Mouse (Mus musculus): ENCODE data around the gene Nfkbib.

Gene Nfkbib

GRCm38 (mm10) chr7:28769414-28769958 lies 2.2 kb upstream of the Nfkbib start:
- no peak for DNase-seq (ENCODE audit: low spot score in 2 of 2)

DNA sequence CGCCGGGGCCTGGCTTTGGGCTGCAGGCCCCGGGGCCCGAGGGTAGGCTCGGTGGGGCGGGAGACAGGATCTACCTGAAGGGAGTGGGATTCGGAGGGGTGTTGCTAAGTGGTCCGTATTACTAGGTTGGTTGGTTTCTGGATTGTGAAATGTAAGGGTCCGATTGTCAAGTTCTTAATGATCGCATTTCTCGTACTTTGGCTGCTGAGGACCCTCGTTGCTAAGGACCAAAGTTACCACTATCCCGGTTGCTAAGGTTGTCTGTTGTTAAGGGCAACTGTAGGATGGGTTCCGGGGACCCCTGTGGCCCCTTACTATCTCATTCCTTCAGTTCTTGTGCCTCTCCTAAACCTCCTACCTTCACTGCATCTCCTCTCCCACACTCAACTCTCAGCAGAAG lies 402 bp downstream of the Nfkbib start:
- DNase-seq (ENCODE audit: low spot score in 2 of 2), result no peak

DNA sequence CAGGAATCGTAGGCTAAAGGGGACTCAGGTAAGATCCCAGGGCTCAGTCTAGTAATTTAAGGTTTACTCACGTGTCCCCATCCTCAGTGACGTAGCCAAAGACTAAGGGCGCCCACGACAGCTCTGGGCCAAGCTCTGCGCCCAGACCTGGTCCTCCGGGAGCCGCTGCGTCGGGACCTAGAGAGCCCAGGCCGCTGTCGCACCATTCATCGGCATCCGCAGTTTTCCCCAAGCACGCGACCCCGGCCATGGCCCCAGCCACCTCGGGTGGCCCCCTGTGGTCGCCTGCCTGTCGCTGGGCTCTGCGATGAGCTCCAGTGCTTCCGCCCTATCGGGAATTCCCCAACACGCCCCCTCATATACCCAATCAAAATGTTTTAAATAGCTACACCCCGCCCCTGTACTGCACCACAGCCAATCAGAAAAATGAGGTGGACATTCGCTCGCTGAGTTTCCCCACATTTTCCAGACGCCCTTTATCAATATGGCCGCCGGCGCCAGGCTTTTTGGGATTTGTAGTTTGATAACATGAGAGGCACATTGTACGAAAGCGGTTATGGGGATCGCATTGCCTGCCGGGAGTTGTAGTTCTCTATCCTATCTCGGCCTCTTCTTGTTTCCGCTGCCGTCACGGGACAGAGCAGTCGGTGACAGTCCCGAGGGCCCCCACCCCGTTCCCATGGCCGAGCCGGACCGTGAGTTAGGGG lies 986 bp downstream of the Nfkbib start, which contains the start of gene Sirt2:
Gene Sirt2 (plus strand): TSS at position 563 of the 707 bp plus-strand sequence.
- peak; percentile 99 for DNase-seq (ENCODE audit: low spot score in 2 of 2)

DNA sequence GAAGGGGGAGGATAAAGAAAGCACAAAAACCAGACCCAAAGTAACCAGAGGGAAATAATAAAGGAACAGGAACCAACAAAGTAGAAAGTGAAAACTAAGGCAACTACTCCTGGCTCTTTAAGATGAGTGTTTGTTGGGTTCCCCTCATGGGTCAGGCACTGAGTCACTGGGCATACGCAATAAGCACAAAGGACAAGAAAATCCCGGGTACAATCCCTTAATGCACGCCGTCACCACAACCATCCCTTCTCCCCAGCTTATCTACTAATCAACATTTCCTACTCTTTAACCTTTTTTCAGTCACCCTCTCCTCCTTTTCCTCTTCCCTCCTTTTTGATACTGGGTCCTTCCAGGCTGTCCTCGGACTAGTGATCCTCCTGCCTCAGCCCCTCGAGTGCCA lies 2.1 kb downstream of the Nfkbib start:
- no peak for DNase-seq (ENCODE audit: low spot score in 2 of 2)

DNA sequence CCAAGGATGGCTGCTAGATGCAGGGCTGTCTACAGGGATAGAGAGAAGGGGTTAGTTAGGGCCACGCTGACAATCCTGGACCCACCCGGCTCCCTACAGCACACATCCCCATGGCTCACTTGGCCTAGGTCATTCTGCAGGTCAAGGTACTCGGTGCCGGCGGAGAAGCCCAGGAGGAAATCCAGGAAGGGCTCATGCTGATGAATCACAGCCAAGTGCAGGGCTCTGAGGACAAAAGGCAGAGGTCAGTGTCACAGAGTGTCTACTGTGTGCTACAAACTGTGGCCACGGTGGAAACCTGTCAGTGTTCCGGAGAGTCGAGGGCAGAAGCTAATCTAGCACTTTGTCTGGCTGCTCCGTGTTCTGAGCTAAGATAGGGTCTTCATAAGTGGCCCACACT lies 5.4 kb downstream of the Nfkbib start:
- no peak for DNase-seq (ENCODE audit: low spot score in 2 of 2)

GRCm38 (mm10) chr7:28758623-28759022 lies 8.7 kb downstream of the Nfkbib start:
- DNase-seq (ENCODE audit: low spot score in 2 of 2), result no peak

DNA sequence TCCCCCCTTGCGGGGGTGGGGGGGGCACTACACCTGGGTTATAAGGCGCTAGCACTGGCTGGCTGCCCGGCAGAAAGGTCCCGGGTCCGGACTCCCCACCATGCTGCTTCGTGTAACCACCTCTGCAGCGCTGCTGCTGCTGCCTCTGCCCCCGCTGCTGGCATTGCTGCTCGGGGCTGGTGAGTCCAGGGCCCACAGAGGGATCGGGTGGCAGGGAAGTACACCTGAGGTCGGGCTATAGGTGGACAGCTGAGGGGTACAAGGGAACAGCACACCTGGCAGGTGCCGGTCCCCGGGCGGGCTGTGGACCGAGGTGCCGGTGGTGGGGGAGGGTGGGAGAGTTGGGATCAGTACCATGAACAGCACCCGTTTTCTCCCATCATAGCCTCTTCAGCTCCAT lies 11.2 kb downstream of the Nfkbib start, which contains the start of gene Ccer2:
Gene Ccer2 (plus strand): TSS at position 96 of the 400 bp plus-strand sequence.
- no peak for DNase-seq (ENCODE audit: low spot score in 2 of 2)

GRCm38 (mm10) chr7:28749935-28750334 lies 17.4 kb downstream of the Nfkbib start:
- DNase-seq (ENCODE audit: low spot score in 2 of 2), result no peak

DNA sequence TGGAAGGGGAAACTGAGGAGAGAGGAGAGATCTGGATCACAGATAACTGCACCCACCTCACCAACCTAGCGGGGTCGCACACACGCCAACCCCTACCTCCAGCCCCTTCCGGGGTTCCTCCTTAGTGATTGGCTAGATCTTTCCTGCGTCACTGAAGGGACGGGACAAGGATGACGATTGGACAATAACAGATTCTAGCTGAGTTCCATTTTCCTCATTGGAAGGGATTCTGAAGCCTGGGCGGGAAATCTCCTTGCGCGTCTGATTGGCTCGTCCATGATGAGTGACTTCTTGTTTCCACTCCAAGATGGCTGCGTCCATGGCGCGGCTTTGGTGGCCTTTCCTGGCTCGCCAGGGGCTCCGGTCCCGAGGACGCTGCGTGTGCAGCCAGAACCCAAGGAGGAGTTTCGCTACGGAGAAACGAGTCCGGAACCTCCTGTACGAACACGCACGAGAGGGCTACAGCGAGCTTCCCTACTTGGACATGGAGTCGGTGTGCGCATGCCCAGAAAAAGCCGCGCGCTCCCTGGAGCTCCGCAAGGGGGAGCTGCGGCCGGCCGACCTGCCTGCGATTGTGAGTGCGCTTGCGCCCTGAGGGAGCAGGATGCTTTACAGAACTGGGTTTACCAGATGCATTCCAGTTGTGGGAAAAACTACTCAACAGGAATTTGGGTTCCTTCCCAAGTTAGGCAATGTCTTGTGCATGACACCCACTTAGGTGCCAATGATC lies 25.4 kb downstream of the Nfkbib start, which contains the start of the genes Mrps12 and Sars2:
Gene Mrps12 (minus strand): TSS at position 112 of the 730 bp plus-strand sequence.
Gene Sars2 (plus strand): TSS at position 284 of the 730 bp plus-strand sequence.
- DNase-seq (ENCODE audit: low spot score in 2 of 2), result peak; percentile 96 to 98

DNA sequence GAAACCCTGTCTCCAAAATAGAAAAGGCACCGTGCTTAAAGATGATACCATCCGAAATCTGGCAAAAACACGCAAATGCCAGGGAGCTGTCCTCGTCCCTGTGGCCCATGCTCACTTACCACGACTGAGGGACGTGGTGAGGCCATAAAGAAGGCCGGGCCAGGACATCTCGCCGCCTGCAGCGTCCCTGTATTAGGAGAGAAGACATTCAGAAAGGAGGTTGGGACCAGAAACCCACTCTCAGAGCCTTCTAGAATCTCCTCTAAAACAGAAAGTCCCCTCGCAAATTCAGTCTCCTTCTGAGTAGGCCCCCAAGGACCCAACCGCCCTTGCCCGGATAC lies 26.0 kb downstream of the Nfkbib start:
- no peak for DNase-seq (ENCODE audit: low spot score in 2 of 2)

DNA sequence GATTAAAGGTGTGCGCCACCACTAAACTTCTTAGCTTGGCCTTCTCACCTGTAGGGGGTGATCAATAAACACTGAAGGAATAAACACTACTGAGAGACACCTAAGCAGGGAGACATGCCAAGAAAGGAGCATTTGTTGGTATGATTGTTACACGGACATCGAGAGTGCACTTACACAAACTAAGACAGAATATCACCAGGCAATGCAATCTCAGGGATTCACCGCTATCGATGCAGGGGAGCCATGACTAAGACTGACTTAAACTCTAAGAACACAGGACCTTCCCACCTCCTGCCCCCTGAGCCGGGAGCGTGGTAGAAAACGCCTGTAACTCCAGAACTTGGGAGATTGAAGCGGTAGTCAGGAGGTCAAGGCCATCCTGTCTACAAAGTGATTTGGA lies 26.4 kb downstream of the Nfkbib start:
- DNase-seq (ENCODE audit: low spot score in 2 of 2), result no peak

GRCm38 (mm10) chr7:28739829-28740228 lies 27.5 kb downstream of the Nfkbib start:
- no peak for DNase-seq (ENCODE audit: low spot score in 2 of 2)

DNA sequence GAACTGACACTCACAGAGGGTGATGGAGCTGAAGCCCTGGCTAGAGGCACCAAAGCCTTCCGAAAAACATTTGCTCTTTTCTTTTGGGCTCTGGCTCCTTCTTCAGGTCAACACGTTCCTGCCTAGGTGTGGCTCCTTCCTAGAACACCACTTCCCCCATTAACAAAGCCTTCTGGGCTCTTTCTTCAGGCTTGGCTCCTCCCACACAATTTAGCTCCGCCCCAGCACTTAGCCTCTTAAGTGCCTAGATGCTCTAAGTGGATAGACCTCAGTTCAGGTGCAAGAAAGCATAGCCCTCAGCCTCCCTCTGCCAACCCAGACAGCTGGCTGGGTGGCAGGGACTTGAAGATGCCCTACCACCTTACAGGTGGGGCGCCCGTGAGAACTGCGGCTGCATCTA lies 31.6 kb downstream of the Nfkbib start:
- DNase-seq (ENCODE audit: low spot score in 2 of 2), result no peak

GRCm38 (mm10) chr7:28733211-28733610 lies 34.1 kb downstream of the Nfkbib start:
- DNase-seq (ENCODE audit: low spot score in 2 of 2), result no peak

DNA sequence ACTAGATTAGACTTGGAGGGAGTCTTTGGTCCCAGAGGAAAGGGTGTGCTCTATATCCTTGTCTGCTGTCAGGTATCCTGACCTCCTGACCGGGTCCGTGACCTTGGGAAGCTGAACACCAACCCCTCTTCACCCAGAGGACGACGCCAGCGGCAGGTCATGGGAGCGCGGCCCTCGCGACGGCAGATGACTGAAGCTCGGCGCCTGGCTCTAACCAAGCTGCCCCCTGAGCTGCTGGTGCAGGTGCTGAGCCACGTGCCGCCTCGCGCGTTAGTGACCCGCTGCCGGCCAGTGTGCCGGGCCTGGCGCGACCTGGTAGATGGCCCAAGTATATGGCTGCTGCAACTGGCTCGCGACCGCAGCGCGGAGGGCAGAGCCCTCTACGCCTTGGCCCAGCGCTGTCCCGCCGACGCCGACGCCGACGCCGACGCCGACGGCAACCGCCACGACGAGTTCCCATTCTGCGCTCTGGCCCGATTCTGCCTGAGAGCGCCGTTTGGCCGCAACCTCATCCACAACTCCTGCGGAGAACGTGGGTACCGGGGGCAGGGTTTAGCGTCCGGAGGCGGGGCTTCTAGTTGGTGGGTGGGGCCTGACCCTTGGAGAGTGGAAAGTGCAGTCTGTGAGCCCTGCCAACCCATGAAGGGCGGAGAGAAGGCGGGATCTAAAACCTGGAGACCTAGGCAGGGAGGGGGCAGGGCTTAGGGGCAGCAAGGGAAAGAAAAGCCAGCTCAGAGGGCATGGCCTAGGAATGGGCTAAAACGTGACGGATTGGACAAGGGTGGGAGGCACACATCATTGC lies 34.8 kb downstream of the Nfkbib start:
- no peak for DNase-seq (ENCODE audit: low spot score in 2 of 2)

- DNase-seq (ENCODE audit: low spot score in 2 of 2), result peak; percentile 23 to 35
These were observed 39.5 kb downstream of the Nfkbib start for GRCm38 (mm10) chr7:28727649-28728340.

DNA sequence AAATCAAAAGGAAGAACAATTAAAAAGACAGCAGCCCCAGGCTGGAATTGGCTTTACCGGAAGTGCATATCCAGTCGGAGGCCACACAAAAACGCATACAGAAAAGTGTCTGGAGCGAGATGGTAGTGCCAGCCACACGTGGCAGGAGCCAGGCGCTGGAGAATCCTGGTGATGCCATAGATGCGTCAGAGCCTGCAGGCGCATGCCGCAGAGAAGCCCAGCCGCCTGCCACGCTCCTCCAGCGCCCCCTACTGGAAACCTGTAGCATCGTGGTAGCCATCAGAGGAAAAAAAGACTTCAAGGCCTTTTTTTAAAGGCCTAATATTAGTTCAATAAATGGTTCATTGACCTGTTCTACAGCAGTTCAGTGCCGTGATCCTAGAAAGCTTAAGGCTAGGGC lies 40.7 kb downstream of the Nfkbib start:
- peak; percentile 69 to 78 for DNase-seq (ENCODE audit: low spot score in 2 of 2)

GRCm38 (mm10) chr7:28724613-28725012 lies 42.7 kb downstream of the Nfkbib start:
- no peak for DNase-seq (ENCODE audit: low spot score in 2 of 2)

- no peak for DNase-seq (ENCODE audit: low spot score in 2 of 2)
These were observed 45.2 kb downstream of the Nfkbib start for GRCm38 (mm10) chr7:28722079-28722478.

DNA sequence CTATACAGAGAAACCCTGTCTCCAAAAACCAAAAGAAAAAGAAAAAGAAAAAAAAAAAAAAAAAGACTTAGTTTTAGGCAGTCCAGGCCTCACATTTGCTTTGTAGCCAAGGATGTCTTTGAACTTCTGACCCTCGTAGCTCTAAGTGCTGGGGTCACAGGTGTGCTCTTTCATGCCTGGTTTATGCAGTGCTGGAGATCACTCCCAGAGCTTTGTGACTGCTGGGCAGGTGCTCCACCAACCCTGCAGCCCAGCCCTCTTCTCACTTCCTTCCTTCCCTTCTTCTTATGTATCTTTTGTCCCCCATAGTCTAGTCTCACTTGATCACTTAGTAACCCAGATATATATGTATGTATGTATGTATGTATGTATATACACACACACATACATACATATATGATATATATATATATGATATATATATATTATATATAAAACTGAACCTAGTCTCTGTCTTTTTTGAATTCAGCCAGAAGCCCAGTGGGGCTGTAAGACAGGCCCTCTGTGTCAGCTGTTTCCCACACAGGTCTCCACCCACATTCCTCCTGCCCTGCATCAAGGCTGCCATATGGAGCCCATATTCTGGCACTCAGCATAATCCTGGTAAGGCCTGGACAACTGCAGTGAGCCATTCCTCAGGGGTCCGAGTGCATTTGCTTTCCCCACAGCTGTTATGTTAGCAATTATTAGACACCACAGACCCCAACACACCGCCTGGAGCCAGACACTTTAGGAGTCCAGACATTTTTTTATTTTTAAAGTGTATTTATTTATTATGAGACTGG lies 46.4 kb downstream of the Nfkbib start:
- DNase-seq (ENCODE audit: low spot score in 2 of 2), result no peak

- DNase-seq (ENCODE audit: low spot score in 2 of 2), result no peak
These were observed 47.7 kb downstream of the Nfkbib start for GRCm38 (mm10) chr7:28719650-28720049.
